Mouse (Mus musculus) E14TG2a.4 (cell line): ENCODE measurements around the gene Hoxc6.

Experiments
- H3K27me3 ChIP-seq: 2 replicates; pipeline ENCODE4 v1.6.1; 2014; ENCODE audit warnings: low read length, control low read depth; ENCODE audit not compliant: insufficient read depth
- H3K36me3 ChIP-seq: 2 replicates; pipeline ENCODE4 v1.6.1; 2014; ENCODE audit warnings: low read length, control low read depth; ENCODE audit not compliant: insufficient read depth
- H3K4me1 ChIP-seq: replicated peaks from 2 replicates; pipeline ENCODE4 v1.6.1; 2014; ENCODE audit warnings: low read depth, low read length, control low read depth
- H3K4me3 ChIP-seq: replicated peaks from 2 replicates; pipeline ENCODE4 v1.5.1; 2014; ENCODE audit warnings: mild to moderate bottlenecking, low read length
- H3K9me3 ChIP-seq: 2 replicates; pipeline ENCODE4 v1.6.1; 2014; ENCODE audit warnings: low read length, control low read depth
- CTCF ChIP-seq: conservative IDR thresholded peaks from 2 replicates; pipeline ENCODE4 v1.5.1; 2014; ENCODE audit warnings: low read length
- NANOG ChIP-seq: IDR thresholded peaks from 2 replicates; pipeline ENCODE4 v1.6.1; 2014; ENCODE audit warnings: borderline replicate concordance, low read length, mixed read lengths
- POU5F1 ChIP-seq: IDR thresholded peaks from 2 replicates; pipeline ENCODE4 v1.6.1; 2014; ENCODE audit warnings: low read length, borderline replicate concordance

Gene Hoxc6

DNA sequence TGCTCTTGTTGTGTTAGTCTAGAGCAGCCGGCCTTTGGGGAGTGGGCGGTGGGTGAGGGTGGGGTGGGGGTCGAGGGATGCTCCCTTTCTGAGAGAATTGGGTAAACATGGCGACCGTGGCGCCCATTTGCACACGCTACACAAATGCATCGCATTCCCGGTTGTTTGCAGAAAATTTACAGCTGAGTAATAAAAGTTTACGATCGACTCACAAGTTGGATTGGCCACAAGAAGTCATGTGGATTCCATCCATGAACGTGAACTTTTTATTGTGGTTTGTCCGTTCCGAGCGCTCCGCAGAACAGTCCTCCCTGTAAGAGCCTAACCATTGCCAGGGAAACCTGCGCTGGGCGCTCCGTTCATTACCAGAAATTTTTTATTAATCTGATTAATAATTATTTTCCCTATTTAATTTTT, at the start of gene Hoxc6:
Hoxc6 (plus strand) TSS at position 319 of the 417 bp plus-strand sequence.
- peak within 1 kb of the TSS; percentile 63 for H3K4me3 ChIP-seq
- H3K4me1 ChIP-seq, result peaks cover 45% of the 10 kb centered on the region
- H3K9me3 ChIP-seq, result no peaks in the 10 kb centered on the region
- H3K27me3 ChIP-seq, result peaks cover 98% of the 10 kb centered on the region
- TF ChIP-seq CTCF (no peak), NANOG (no peak), POU5F1 (no peak)
- H3K36me3 ChIP-seq, result no peaks in the 10 kb centered on the region

DNA sequence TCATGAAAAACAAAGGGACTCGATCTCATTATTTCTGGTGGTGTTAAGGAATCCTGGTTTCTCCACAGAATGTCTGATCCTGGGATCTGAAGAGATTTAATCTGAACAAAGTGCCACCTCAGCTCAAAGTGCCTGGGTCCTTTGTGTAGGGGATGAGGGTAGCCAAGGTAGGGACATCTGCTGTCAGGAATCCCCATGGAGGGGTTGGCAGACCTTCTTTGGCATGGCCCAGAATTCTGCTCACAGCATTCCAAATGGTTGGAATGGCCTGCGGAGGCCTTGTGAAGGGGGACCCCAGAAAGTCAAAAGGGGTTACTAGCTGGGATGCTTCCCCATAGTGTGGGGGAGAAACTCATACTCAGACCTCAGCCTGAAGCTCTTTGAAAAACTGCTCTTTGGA, 49.2 kb upstream of the Hoxc6 start:
- peaks cover 30% of the 10 kb centered on the region for H3K4me1 ChIP-seq
- H3K36me3 ChIP-seq, result no peaks in the 10 kb centered on the region
- H3K27me3 ChIP-seq, result peaks cover 97% of the 10 kb centered on the region
- H3K4me3 ChIP-seq, result no peak overlapping the region
- H3K9me3 ChIP-seq, result peaks cover 5% of the 10 kb centered on the region; the same call in 1 of the 2 replicates
- TF ChIP-seq POU5F1 (no peak), CTCF (no peak), NANOG (no peak)

DNA sequence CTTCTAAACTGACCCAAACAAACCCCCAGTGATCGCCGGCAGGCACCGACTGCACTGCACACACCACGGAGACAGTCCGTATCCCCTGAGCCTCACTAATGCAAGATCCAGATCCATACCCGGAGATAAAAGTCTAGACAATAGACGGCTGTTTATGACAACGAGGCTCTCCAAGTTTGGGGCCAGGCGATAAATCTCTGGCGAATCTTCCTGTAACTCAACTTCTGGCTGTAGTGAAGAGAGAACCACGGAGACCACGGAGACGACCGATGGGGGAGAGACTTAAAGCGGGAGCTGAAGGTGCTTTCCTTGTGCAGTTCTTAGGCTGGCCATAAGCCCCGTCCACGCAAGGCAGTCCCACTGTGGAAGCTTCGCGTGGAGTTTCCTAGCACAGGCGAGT, 48.4 kb upstream of the Hoxc6 start:
- H3K9me3 ChIP-seq, result peaks cover 5% of the 10 kb centered on the region; the same call in 1 of the 2 replicates
- H3K27me3 ChIP-seq, result peaks cover 99% of the 10 kb centered on the region
- no peak for TF ChIP-seq POU5F1
- no peak for TF ChIP-seq NANOG
- no peak for TF ChIP-seq CTCF
- no peak overlapping the region for H3K4me3 ChIP-seq
- peaks cover 37% of the 10 kb centered on the region for H3K4me1 ChIP-seq
- H3K36me3 ChIP-seq, result no peaks in the 10 kb centered on the region

DNA sequence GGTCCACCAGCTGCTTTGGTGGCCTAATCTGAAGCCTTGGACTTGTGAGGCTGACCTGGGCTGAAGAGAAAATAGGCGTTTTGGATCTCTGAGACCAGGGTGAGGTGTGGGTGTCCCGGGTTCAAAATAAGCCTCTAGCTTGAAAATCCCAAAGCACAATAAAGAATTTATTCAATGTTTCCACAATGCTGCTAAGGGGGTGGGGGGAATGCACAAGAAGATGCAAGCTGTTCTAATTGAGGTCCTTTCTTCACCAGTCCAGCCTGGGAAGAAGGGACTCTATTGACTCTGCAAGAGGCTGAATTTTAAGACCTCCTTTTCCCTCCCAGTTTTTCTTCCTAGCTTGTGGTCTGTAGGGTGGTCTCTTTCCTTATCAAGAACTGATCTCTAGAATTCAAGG, 47.2 kb upstream of the Hoxc6 start:
- Histone ChIP-seq H3K36me3 (no peaks in the 10 kb centered on the region), H3K9me3 (peaks cover 5% of the 10 kb centered on the region; the same call in 1 of the 2 replicates), H3K4me3 (no peak overlapping the region), H3K27me3 (peaks cover 98% of the 10 kb centered on the region), H3K4me1 (peaks cover 46% of the 10 kb centered on the region)
- TF ChIP-seq POU5F1, result no peak
- TF ChIP-seq CTCF, result no peak
- TF ChIP-seq NANOG, result no peak

DNA sequence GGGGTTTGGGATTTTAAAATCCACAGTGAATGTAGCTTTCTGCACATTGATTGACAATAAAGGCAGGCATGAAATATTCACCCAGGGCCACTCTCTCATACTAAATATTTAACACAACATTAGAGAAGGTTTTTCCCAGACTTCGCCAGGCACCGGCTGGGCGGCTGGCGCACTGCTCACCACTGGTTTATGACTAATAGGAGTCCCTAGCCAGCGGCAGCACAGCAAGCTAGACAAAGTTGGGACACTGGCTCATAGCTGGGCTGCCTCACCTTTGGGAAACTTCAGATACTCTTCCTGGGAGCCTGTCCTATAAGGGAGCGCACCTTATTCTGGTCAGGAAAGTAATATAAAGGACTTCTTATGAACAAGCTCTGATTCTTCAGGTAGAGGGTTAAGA, 44.5 kb upstream of the Hoxc6 start:
- Histone ChIP-seq H3K36me3 (no peaks in the 10 kb centered on the region), H3K4me1 (peaks cover 48% of the 10 kb centered on the region), H3K27me3 (peaks cover 98% of the 10 kb centered on the region), H3K4me3 (no peak overlapping the region), H3K9me3 (peaks cover 5% of the 10 kb centered on the region; the same call in 1 of the 2 replicates)
- no peak for TF ChIP-seq CTCF
- TF ChIP-seq NANOG, result no peak
- no peak for TF ChIP-seq POU5F1

DNA sequence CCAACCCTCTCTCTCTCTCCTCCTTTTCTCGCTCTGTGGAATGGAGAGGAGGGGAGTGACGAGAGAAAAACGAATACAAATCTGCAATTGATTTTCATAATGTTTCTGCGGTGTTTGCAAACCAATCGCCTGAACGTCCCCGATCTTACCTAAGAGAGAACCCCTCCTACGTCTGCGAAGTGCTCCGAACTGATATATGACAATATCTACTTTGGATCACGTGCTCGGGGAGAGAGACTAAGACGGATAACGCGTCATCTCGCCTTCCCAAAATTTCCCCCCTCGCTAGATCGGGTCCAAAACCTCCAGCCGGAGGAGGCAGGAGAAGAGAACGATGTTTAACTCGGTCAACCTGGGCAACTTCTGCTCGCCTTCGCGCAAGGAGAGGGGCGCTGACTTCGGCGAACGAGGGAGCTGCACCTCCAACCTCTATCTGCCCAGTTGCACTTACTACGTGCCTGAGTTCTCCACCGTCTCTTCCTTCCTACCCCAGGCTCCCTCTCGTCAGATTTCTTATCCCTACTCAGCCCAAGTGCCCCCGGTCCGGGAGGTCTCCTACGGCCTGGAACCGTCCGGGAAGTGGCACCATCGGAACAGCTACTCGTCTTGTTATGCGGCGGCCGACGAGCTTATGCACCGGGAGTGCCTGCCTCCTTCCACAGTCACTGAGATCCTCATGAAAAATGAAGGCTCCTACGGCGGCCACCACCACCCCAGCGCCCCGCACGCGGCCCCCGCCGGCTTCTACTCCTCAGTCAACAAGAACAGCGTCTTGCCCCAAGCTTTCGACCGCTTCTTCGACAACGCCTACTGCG, 43.7 kb upstream of the Hoxc6 start, which contains the start of gene Hoxc11:
Hoxc11 (plus strand) TSS at position 236 of the 815 bp plus-strand sequence.
- Histone ChIP-seq H3K4me3 (peak within 1 kb of the TSS; percentile 58), H3K4me1 (peaks cover 48% of the 10 kb centered on the region), H3K36me3 (no peaks in the 10 kb centered on the region), H3K9me3 (peaks cover 5% of the 10 kb centered on the region; the same call in 1 of the 2 replicates), H3K27me3 (peaks cover 96% of the 10 kb centered on the region)
- TF ChIP-seq POU5F1 (no peak), CTCF (no peak), NANOG (no peak)

DNA sequence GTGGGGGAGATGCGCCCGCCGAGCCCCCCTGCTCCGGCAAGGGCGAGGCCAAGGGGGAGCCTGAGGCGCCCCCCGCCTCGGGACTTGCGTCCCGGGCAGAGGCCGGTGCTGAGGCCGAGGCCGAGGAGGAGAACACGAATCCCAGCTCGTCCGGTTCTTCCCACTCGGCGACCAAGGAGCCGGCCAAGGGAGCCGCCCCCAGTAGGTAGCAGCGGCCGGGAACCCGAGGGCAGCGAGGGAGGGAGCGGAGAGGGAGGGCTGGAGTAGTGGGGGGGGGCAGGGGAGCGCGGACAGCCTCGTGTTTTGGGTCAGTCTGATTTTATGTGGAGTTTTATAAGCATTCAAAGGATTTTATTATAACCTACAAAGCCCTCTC, 43.1 kb upstream of the Hoxc6 start:
- no peaks in the 10 kb centered on the region for H3K36me3 ChIP-seq
- H3K4me1 ChIP-seq, result peaks cover 50% of the 10 kb centered on the region
- peaks cover 5% of the 10 kb centered on the region; the same call in 1 of the 2 replicates for H3K9me3 ChIP-seq
- H3K4me3 ChIP-seq, result peak overlapping the region; percentile 58
- H3K27me3 ChIP-seq, result peaks cover 96% of the 10 kb centered on the region
- TF ChIP-seq POU5F1, result no peak
- TF ChIP-seq NANOG, result no peak
- no peak for TF ChIP-seq CTCF

DNA sequence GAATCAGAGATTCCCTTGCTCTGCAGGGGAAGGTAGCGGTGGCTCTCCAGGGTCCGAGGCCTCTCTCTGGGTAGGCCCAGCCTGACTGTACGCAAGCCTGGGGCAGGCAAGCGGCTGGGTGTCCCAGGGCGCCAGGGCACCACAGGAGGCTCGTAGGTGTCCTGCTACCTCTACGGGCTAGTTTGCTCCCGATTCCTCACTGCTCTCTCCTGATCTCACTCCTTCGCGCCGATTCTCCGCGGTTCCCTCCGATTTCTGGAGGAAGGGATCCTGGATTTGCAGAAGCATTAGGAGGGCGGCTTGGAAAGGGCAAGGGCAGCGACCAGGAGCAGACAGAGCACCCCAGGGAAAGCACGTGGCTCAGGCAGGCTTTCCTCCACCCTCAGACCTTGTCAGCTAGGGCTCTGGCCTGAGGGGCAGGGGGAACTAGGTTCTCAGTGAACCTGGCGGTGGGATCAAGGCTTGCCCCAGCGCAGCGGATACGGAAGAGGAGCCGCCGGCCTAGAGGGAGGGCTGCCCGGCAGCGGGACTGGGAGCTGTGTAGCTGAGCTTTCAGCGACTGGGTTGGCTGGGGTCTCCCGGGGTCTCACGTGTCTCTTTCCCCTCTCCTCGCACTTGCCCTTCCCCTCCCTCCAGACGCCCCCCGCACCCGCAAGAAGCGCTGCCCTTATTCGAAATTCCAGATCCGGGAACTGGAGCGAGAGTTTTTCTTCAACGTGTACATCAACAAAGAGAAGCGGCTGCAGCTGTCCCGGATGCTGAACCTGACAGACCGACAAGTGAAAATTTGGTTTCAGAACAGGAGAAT, 42.0 kb upstream of the Hoxc6 start:
- Histone ChIP-seq H3K27me3 (peaks cover 97% of the 10 kb centered on the region), H3K9me3 (peaks cover 1% of the 10 kb centered on the region; the same call in 1 of the 2 replicates), H3K4me3 (peak overlapping the region; percentile 63), H3K36me3 (no peaks in the 10 kb centered on the region), H3K4me1 (peaks cover 51% of the 10 kb centered on the region)
- TF ChIP-seq CTCF, result no peak
- TF ChIP-seq POU5F1, result 0 out of 2 replicates have a peak, but pooled peaks have one; percentile 2
- TF ChIP-seq NANOG, result no peak

DNA sequence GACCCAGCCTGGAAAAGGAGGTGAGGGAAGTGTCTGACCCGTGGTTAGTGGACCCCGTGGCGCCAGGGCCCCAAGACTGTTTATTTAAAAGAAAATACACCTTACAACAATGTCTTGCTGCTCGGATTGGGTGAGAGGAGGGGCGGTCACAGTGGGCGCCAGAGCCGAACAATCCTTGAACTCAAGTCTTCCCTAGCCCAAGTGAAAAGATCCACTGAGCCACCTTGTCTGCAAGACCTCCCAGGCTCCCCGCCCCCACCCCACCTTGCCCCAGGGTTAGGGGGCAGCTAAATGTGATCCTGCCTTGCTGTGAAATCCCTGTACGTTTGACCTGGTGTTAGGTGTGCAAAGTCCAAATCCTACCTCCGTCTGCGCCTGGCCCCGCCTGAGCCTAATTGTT, 41.2 kb upstream of the Hoxc6 start:
- TF ChIP-seq NANOG, result no peak
- no peak for TF ChIP-seq CTCF
- no peak for TF ChIP-seq POU5F1
- H3K4me3 ChIP-seq, result no peak overlapping the region
- H3K27me3 ChIP-seq, result peaks cover 96% of the 10 kb centered on the region
- H3K4me1 ChIP-seq, result peaks cover 54% of the 10 kb centered on the region
- H3K9me3 ChIP-seq, result no peaks in the 10 kb centered on the region
- H3K36me3 ChIP-seq, result no peaks in the 10 kb centered on the region
